Mouse (Mus musculus) lung, postnatal 0 days (tissue): ENCODE results near the gene Vmn1r43.

ENCODE experiments used
- CTCF ChIP-seq: IDR thresholded peaks from 2 replicates; pipeline ENCODE4 v1.5.1; 2016; ENCODE audit warnings: antibody characterized with exemption, mild to moderate bottlenecking
- EP300 ChIP-seq: IDR thresholded peaks from 2 replicates; pipeline ENCODE4 v1.6.1; 2016; ENCODE audit warnings: antibody characterized with exemption, mild to moderate bottlenecking, control low read depth

DNA sequence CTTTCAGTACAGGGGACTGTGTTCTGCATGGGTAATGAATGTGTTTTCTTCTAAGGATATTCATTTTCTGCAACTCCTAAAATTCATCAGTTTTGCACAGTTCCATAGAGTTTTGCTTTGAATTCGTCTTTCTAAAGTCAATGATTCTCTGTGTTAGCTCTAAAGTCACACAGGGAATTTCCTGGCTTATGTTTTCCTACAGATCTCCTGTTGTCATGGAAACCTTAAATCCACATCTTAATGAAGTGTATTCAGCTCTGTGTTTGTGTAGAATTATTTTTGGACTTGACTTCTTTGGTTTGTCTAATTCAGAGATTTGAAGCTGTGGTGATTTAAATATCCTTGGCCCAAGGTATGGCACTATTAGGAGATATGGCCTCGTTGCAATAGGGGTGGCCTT, 7.6 kb upstream of the Vmn1r43 start:
- TF ChIP-seq CTCF, result no peak
- TF ChIP-seq EP300, result no peak
